ENCODE assay signal across 12 mouse cellular contexts in the genomic region with DNA sequence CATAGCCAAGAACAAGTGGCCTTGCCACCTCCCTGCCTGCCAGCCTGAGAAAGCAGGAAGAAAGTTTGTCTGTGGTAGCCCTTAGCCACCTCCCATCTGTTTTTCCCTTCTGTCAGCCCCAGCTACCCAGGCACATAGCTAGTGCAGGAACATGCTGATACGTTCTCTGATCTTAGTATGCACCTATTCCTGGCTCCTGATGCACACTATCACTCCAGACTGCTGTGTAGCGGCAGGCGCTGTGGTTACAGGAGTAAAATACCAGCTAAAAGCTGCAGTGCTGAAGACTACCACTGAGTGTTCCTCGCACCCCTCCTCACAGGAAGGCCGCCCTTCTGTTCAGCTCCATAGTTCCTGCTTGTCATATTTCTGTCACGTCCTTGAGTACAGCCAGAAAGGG.
A peak's percentile ranks its signal among the peaks of the same experiment; 100 is the strongest.
DNase-seq lines count a peak whose midpoint lies in the region; ATAC-seq and TF ChIP-seq lines count a peak whose summit lies in the region.
"Had no signal": no experiment of that assay in that cellular context is flagged by ENCODE, and none has a peak within 500 bp of the region (broad histone marks: within the 10 kb centered on the region; RNA-seq: fewer than 3 reads in every experiment).

No protein-coding gene starts in this region.

- H3K4me3 ChIP-seq in kidney, postnatal 0 days (replicated peaks; ENCODE audit: low read depth, low read length) = no peak overlapping the region
- no peak overlapping the region for H3K4me3 ChIP-seq in embryonic facial prominence, embryonic 12.5 days
- H3K4me3 ChIP-seq in hindbrain, embryonic 11.5 days (ENCODE audit: low read depth, low read length) = no peak overlapping the region
- no peak overlapping the region for H3K4me3 ChIP-seq in hindbrain, postnatal 0 days (ENCODE audit: low read length)
- H3K4me3 ChIP-seq: liver, embryonic 15.5 days had no signal

- WGBS in kidney, postnatal 0 days = 75% methylated on average over 6 of the region's 6 CpGs
- WGBS in embryonic facial prominence, embryonic 12.5 days = 83% methylated on average over 6 of the region's 6 CpGs
- 91% methylated on average over 6 of the region's 6 CpGs for WGBS in hindbrain, embryonic 11.5 days
- 90% methylated on average over 6 of the region's 6 CpGs for WGBS in hindbrain, postnatal 0 days

- no peak overlapping the region for H3K9ac ChIP-seq in kidney, postnatal 0 days (ENCODE audit: low read depth, low read length)
- no peak overlapping the region for H3K9ac ChIP-seq in embryonic facial prominence, embryonic 12.5 days
- H3K9ac ChIP-seq in hindbrain, embryonic 11.5 days (ENCODE audit: low read depth, low read length) = no peak overlapping the region
- no peak overlapping the region for H3K9ac ChIP-seq in hindbrain, postnatal 0 days (replicated peaks; ENCODE audit: low read length)
- H3K9ac ChIP-seq: liver, embryonic 15.5 days had no signal

- no peak for TF ChIP-seq CTCF in kidney, postnatal 0 days (IDR thresholded peaks at IDR 0.05; ENCODE audit: low read depth)
- TF ChIP-seq CTCF in hindbrain, postnatal 0 days (IDR thresholded peaks at IDR 0.05; ENCODE audit: low read depth) = no peak

- intact Hi-C loops in left cerebral cortex, postnatal 25 days (cut with DNase I) = no loop called here

- ATAC-seq in kidney, postnatal 0 days (replicated peaks; ENCODE audit: low FRiP score, low read depth) = no peak; the same call in 1 of the 2 replicates
- ATAC-seq in common myeloid progenitor, adult 5-6 weeks (replicated peaks; ENCODE audit: low read depth, poor library complexity, severe bottlenecking) = peak; percentile 52
- no peak for ATAC-seq in embryonic facial prominence, embryonic 12.5 days (ENCODE audit: insufficient number of reproducible peaks, insufficient read depth, low FRiP score, low TSS enrichment)
- no peak for ATAC-seq in hindbrain, embryonic 11.5 days (ENCODE audit: low FRiP score)
- no peak for ATAC-seq in hindbrain, postnatal 0 days
- ATAC-seq: intestine, postnatal 0 days had no signal

- no peak for DNase-seq in kidney, postnatal 0 days (ENCODE audit: low spot score)
- DNase-seq in kidney, adult 9 months = no peak
- peak; percentile 39 to 53 for DNase-seq in left cerebral cortex, postnatal 25 days (ENCODE audit: low spot score in 2 of 2)
- no peak for DNase-seq in hindbrain, embryonic 11.5 days (ENCODE audit: low spot score)
- DNase-seq in hindbrain, postnatal 0 days (ENCODE audit: low spot score) = no peak
- DNase-seq: heart, adult 18-20 months; heart, postnatal 14 days had no signal

- 0 out of 2 replicates have a peak, but pooled peaks cover 3% of the 10 kb centered on the region for H3K4me1 ChIP-seq in kidney, postnatal 0 days (replicated peaks; ENCODE audit: insufficient read depth, low read length)
- H3K4me1 ChIP-seq in embryonic facial prominence, embryonic 12.5 days = peaks cover 14% of the 10 kb centered on the region
- no peaks in the 10 kb centered on the region for H3K4me1 ChIP-seq in hindbrain, embryonic 11.5 days (replicated peaks; ENCODE audit: control insufficient read depth, insufficient read depth, low read length)
- H3K4me1 ChIP-seq in hindbrain, postnatal 0 days (ENCODE audit: insufficient read depth, low read length) = no peaks in the 10 kb centered on the region
- H3K4me1 ChIP-seq: liver, embryonic 15.5 days had no signal

- H3K36me3 ChIP-seq in kidney, postnatal 0 days (ENCODE audit: insufficient read depth, low read length) = peaks cover 6% of the 10 kb centered on the region; the same call in 1 of the 2 replicates
- H3K36me3 ChIP-seq in embryonic facial prominence, embryonic 12.5 days = peaks cover 10% of the 10 kb centered on the region; the same call in 1 of the 2 replicates
- H3K36me3 ChIP-seq in hindbrain, embryonic 11.5 days (ENCODE audit: control insufficient read depth, insufficient read depth, low read length) = no peaks in the 10 kb centered on the region
- H3K36me3 ChIP-seq in hindbrain, postnatal 0 days (ENCODE audit: insufficient read depth, low read length) = no peaks in the 10 kb centered on the region
- H3K36me3 ChIP-seq: liver, embryonic 15.5 days had no signal

- H3K27ac ChIP-seq in kidney, postnatal 0 days = 0 out of 2 replicates have a peak overlapping the region, but pooled peaks have one; percentile 50
- 0 out of 2 replicates have a peak overlapping the region, but pooled peaks have one; percentile 51 for H3K27ac ChIP-seq in embryonic facial prominence, embryonic 12.5 days
- H3K27ac ChIP-seq in hindbrain, embryonic 11.5 days (ENCODE audit: low read depth, low read length) = no peak overlapping the region
- no peak overlapping the region for H3K27ac ChIP-seq in hindbrain, postnatal 0 days
- H3K27ac ChIP-seq: liver, embryonic 15.5 days; macrophage had no signal

- no peaks in the 10 kb centered on the region for H3K27me3 ChIP-seq in kidney, postnatal 0 days (ENCODE audit: insufficient read depth, low read length)
- no peaks in the 10 kb centered on the region for H3K27me3 ChIP-seq in embryonic facial prominence, embryonic 12.5 days
- H3K27me3 ChIP-seq in hindbrain, embryonic 11.5 days (ENCODE audit: control insufficient read depth, insufficient read depth, low read length) = no peaks in the 10 kb centered on the region
- no peaks in the 10 kb centered on the region for H3K27me3 ChIP-seq in hindbrain, postnatal 0 days (ENCODE audit: insufficient read depth, low read length)
- H3K27me3 ChIP-seq: liver, embryonic 15.5 days had no signal

- H3K4me2 ChIP-seq in kidney, postnatal 0 days (ENCODE audit: low read length) = no peak overlapping the region
- no peak overlapping the region for H3K4me2 ChIP-seq in embryonic facial prominence, embryonic 12.5 days (replicated peaks)
- H3K4me2 ChIP-seq in hindbrain, embryonic 11.5 days (replicated peaks; ENCODE audit: low read depth, low read length) = no peak overlapping the region
- no peak overlapping the region for H3K4me2 ChIP-seq in hindbrain, postnatal 0 days (ENCODE audit: low read depth, low read length)
- H3K4me2 ChIP-seq: liver, embryonic 15.5 days had no signal

- H3K9me3 ChIP-seq in kidney, postnatal 0 days (replicated peaks; ENCODE audit: low read length) = no peaks in the 10 kb centered on the region
- no peaks in the 10 kb centered on the region for H3K9me3 ChIP-seq in embryonic facial prominence, embryonic 12.5 days
- H3K9me3 ChIP-seq in hindbrain, embryonic 11.5 days (ENCODE audit: control insufficient read depth, low read length) = no peaks in the 10 kb centered on the region
- no peaks in the 10 kb centered on the region for H3K9me3 ChIP-seq in hindbrain, postnatal 0 days (ENCODE audit: low read length)
- H3K9me3 ChIP-seq: liver, embryonic 15.5 days had no signal

Comparison
In these comparisons a context has a peak if more than half of its experiments do, and no peak if none do; other contexts are left out.
1. DNase-seq: peak in left cerebral cortex, postnatal 25 days (2 of 2); none in kidney, postnatal 0 days (single experiment), kidney, adult 9 months (single experiment), hindbrain, embryonic 11.5 days (single experiment) and hindbrain, postnatal 0 days (single experiment).
2. H3K27ac ChIP-seq: peak in kidney, postnatal 0 days (single experiment) and embryonic facial prominence, embryonic 12.5 days (single experiment); none in hindbrain, embryonic 11.5 days (single experiment) and hindbrain, postnatal 0 days (single experiment).